Mouse (Mus musculus) midbrain, embryonic 14.5 days (tissue): ENCODE measurements around the gene Slc25a45. TPM values are rescaled to one million over a fixed set of nuclear protein-coding genes. Genes with fewer than 3 reads are reported as not detected.

Experiments used
- ATAC-seq: fragments of 200-750 bp; cut with Nextera tagmentation; 2 replicates; pipeline ENCODE4 v1.8.0; 2017; ENCODE audit warnings: moderate number of reproducible peaks, moderate library complexity; ENCODE audit not compliant: low FRiP score, low TSS enrichment
- DNase-seq: peaks from one replicate; pipeline ENCODE4 v3.0.0-alpha.2; 2015
- H3K27ac ChIP-seq: fragments of 300-500 bp; sonication (generic); replicated peaks from 2 replicates; pipeline ENCODE4 v1.5.1; 2014; ENCODE audit warnings: mild to moderate bottlenecking, low read depth, low read length, moderate library complexity
- H3K27me3 ChIP-seq: fragments of 300-500 bp; sonication (generic); 2 replicates; pipeline ENCODE4 v1.6.1; 2014; ENCODE audit warnings: low read length, control low read depth, mixed read lengths; ENCODE audit not compliant: control insufficient read depth, insufficient read depth
- H3K36me3 ChIP-seq: fragments of 300-500 bp; sonication (generic); 2 replicates; pipeline ENCODE4 v1.6.1; 2014; ENCODE audit warnings: low read length, control low read depth; ENCODE audit not compliant: control insufficient read depth, insufficient read depth
- H3K4me1 ChIP-seq: fragments of 300-500 bp; sonication (generic); 2 replicates; pipeline ENCODE4 v1.6.1; 2014; ENCODE audit warnings: mild to moderate bottlenecking, antibody characterized with exemption, low read length, control low read depth; ENCODE audit not compliant: control insufficient read depth, insufficient read depth
- H3K4me2 ChIP-seq: fragments of 300-500 bp; sonication (generic); 2 replicates; pipeline ENCODE4 v1.6.1; 2014; ENCODE audit warnings: mild to moderate bottlenecking, low read length, moderate library complexity
- H3K4me3 ChIP-seq: fragments of 300-500 bp; sonication (generic); replicated peaks from 2 replicates; pipeline ENCODE4 v1.5.1; 2014; ENCODE audit warnings: low read depth, low read length
- H3K9ac ChIP-seq: fragments of 300-500 bp; sonication (generic); replicated peaks from 2 replicates; pipeline ENCODE4 v1.6.1; 2014; ENCODE audit warnings: mild to moderate bottlenecking, low read length, moderate library complexity
- H3K9me3 ChIP-seq: fragments of 300-500 bp; sonication (generic); 2 replicates; pipeline ENCODE4 v1.6.1; 2016; ENCODE audit warnings: low read length, control low read depth, mixed read lengths; ENCODE audit not compliant: control insufficient read depth
- WGBS: fragments of 180-500 bp; shearing (Covaris S2); extraction: QIAGEN DNeasy Blood & Tissue Kit; methylation state at CpG from one replicate; pipeline ENCODE4 v1.1.7; 2014; 5-methylcytosine and 5-hydroxymethylcytosine counted together
- polyA plus RNA-seq: library from polyadenylated mRNA; unstranded; fragments of >200 nt; fragmentation: Nextera tagmentation; extraction: Ambion mirVana; gene quantifications from 2 replicates; pipeline ENCODE4 v1.2.1, GENCODE M21; 2014

Gene Slc25a45
- polyA plus RNA-seq, 1 experiment from 2014 or later: 1.2 TPM

- DNase-seq: no peak
- no peak overlapping the region for H3K9ac ChIP-seq
Measured at GRCm38 (mm10) chr19:5839317-5840085, 38.1 kb upstream of the Slc25a45 start.

GRCm38 (mm10) chr19:5840086-5840889, 37.3 kb upstream of the Slc25a45 start:
- Histone ChIP-seq H3K27ac (no peak overlapping the region), H3K9ac (no peak overlapping the region), H3K4me2 (no peak overlapping the region), H3K4me3 (no peak overlapping the region), H3K9me3 (no peaks in the 10 kb centered on the region), H3K4me1 (peaks cover 10% of the 10 kb centered on the region), H3K27me3 (no peaks in the 10 kb centered on the region), H3K36me3 (no peaks in the 10 kb centered on the region)
- DNase-seq (no peak), ATAC-seq (no peak)
- 72% methylated on average over 18 of the region's 18 CpGs for WGBS

More at GRCm38 (mm10) chr19:5839317-5840085, 38.1 kb upstream of the Slc25a45 start:
- Histone ChIP-seq H3K4me2 (no peak overlapping the region), H3K27me3 (no peaks in the 10 kb centered on the region), H3K36me3 (no peaks in the 10 kb centered on the region), H3K4me1 (0 out of 2 replicates have a peak, but pooled peaks cover 2% of the 10 kb centered on the region), H3K4me3 (no peak overlapping the region), H3K9me3 (no peaks in the 10 kb centered on the region), H3K27ac (no peak overlapping the region)
- ATAC-seq: no peak
- WGBS: 69% methylated on average over 14 of the region's 14 CpGs

GRCm38 (mm10) chr19:5840890-5841388, 36.7 kb upstream of the Slc25a45 start:
- Histone ChIP-seq H3K4me2 (no peak overlapping the region), H3K4me1 (peaks cover 14% of the 10 kb centered on the region), H3K27ac (no peak overlapping the region), H3K36me3 (no peaks in the 10 kb centered on the region), H3K27me3 (no peaks in the 10 kb centered on the region), H3K9me3 (no peaks in the 10 kb centered on the region), H3K4me3 (no peak overlapping the region), H3K9ac (no peak overlapping the region)
- ATAC-seq (no peak), DNase-seq (no peak)
- WGBS: 90% methylated on average over 9 of the region's 9 CpGs

- Histone ChIP-seq H3K4me3 (no peak overlapping the region), H3K36me3 (no peaks in the 10 kb centered on the region), H3K27ac (no peak overlapping the region), H3K9ac (no peak overlapping the region), H3K9me3 (no peaks in the 10 kb centered on the region), H3K4me2 (no peak overlapping the region), H3K27me3 (no peaks in the 10 kb centered on the region), H3K4me1 (peaks cover 19% of the 10 kb centered on the region)
- DNase-seq: no peak
- no peak for ATAC-seq
- 57% methylated on average over 4 of the region's 4 CpGs for WGBS
Measured at GRCm38 (mm10) chr19:5841389-5841946, 36.1 kb upstream of the Slc25a45 start.

GRCm38 (mm10) chr19:5841999-5842784, 35.4 kb upstream of the Slc25a45 start:
- no peak overlapping the region for H3K4me2 ChIP-seq
- DNase-seq (no peak), ATAC-seq (no peak)
- no peaks in the 10 kb centered on the region for H3K27me3 ChIP-seq
- no peak overlapping the region for H3K27ac ChIP-seq
- H3K9ac ChIP-seq: no peak overlapping the region
- no peaks in the 10 kb centered on the region for H3K9me3 ChIP-seq
- WGBS: 60% methylated on average over 5 of the region's 5 CpGs
- no peak overlapping the region for H3K4me3 ChIP-seq
- H3K4me1 ChIP-seq: peaks cover 26% of the 10 kb centered on the region
- H3K36me3 ChIP-seq: no peaks in the 10 kb centered on the region

- Histone ChIP-seq H3K36me3 (no peaks in the 10 kb centered on the region), H3K9ac (no peak overlapping the region), H3K4me3 (no peak overlapping the region), H3K9me3 (no peaks in the 10 kb centered on the region), H3K4me1 (peaks cover 35% of the 10 kb centered on the region), H3K4me2 (no peak overlapping the region), H3K27me3 (no peaks in the 10 kb centered on the region), H3K27ac (0 out of 2 replicates have a peak overlapping the region, but pooled peaks have one; percentile 20)
- WGBS: 67% methylated on average over 9 of the region's 9 CpGs
- DNase-seq: no peak
- no peak for ATAC-seq
Measured at GRCm38 (mm10) chr19:5842785-5843730, 34.5 kb upstream of the Slc25a45 start.

GRCm38 (mm10) chr19:5843781-5844691, 33.6 kb upstream of the Slc25a45 start:
- Histone ChIP-seq H3K27ac (0 out of 2 replicates have a peak overlapping the region, but pooled peaks have one; percentile 20), H3K27me3 (no peaks in the 10 kb centered on the region), H3K36me3 (no peaks in the 10 kb centered on the region), H3K9me3 (no peaks in the 10 kb centered on the region), H3K9ac (no peak overlapping the region), H3K4me3 (no peak overlapping the region), H3K4me1 (peaks cover 45% of the 10 kb centered on the region), H3K4me2 (no peak overlapping the region)
- ATAC-seq (no peak), DNase-seq (no peak)
- 86% methylated on average over 30 of the region's 30 CpGs for WGBS
